Mouse (Mus musculus) kidney, embryonic 15.5 days (tissue): ENCODE results near the gene Mnt. TPM values are rescaled to one million over a fixed set of nuclear protein-coding genes. Genes with fewer than 3 reads are reported as not detected.

Source experiments
- ATAC-seq: fragments of 200-750 bp; cut with Nextera tagmentation; replicated peaks from 2 replicates; pipeline ENCODE4 v1.8.0; 2017; ENCODE audit warnings: moderate TSS enrichment; ENCODE audit not compliant: low FRiP score
- H3K27ac ChIP-seq: fragments of 300-500 bp; sonication (generic); 2 replicates; pipeline ENCODE4 v1.5.1; 2015; ENCODE audit warnings: mild to moderate bottlenecking, inconsistent platforms
- H3K27me3 ChIP-seq: fragments of 300-500 bp; sonication (generic); 2 replicates; pipeline ENCODE4 v1.6.1; 2015; ENCODE audit warnings: inconsistent platforms
- H3K36me3 ChIP-seq: fragments of 300-500 bp; sonication (generic); 2 replicates; pipeline ENCODE4 v1.6.1; 2015; ENCODE audit warnings: inconsistent platforms
- H3K4me1 ChIP-seq: fragments of 300-500 bp; sonication (generic); 2 replicates; pipeline ENCODE4 v1.6.1; 2015; ENCODE audit warnings: inconsistent platforms
- H3K4me2 ChIP-seq: fragments of 300-500 bp; sonication (generic); 2 replicates; pipeline ENCODE4 v1.6.1; 2015; ENCODE audit warnings: moderate library complexity, mild to moderate bottlenecking, inconsistent platforms
- H3K4me3 ChIP-seq: fragments of 300-500 bp; sonication (generic); replicated peaks from 2 replicates; pipeline ENCODE4 v1.5.1; 2015; ENCODE audit warnings: mild to moderate bottlenecking, inconsistent platforms
- H3K9ac ChIP-seq: fragments of 300-500 bp; sonication (generic); 2 replicates; pipeline ENCODE4 v1.6.1; 2015; ENCODE audit warnings: mild to moderate bottlenecking, inconsistent platforms
- H3K9me3 ChIP-seq: fragments of 300-500 bp; sonication (generic); replicated peaks from 2 replicates; pipeline ENCODE4 v1.6.1; 2016; ENCODE audit warnings: inconsistent platforms
- WGBS: fragments of 180-500 bp; shearing (Covaris S2); methylation state at CpG from one replicate; pipeline ENCODE4 v1.1.7; 2015; ENCODE audit warnings: mixed read lengths; 5-methylcytosine and 5-hydroxymethylcytosine counted together
- polyA plus RNA-seq: library from polyadenylated mRNA; unstranded; fragments of >200 nt; fragmentation: Nextera tagmentation; extraction: Ambion mirVana; gene quantifications from 2 replicates; pipeline ENCODE4 v1.2.1, GENCODE M21; 2015

The Mnt gene
- polyA plus RNA-seq, 1 experiment from 2014 or later: 5.7 TPM

GRCm38 (mm10) chr11:74864421-74864820 lies 33.7 kb downstream of the Mnt start:
- Histone ChIP-seq H3K36me3 (peaks cover 18% of the 10 kb centered on the region), H3K4me1 (peaks cover 17% of the 10 kb centered on the region), H3K4me2 (no peak overlapping the region), H3K4me3 (no peak overlapping the region), H3K9ac (no peak overlapping the region), H3K9me3 (no peaks in the 10 kb centered on the region), H3K27me3 (no peaks in the 10 kb centered on the region), H3K27ac (no peak overlapping the region)
- ATAC-seq: no peak
- 83% methylated on average over 9 of the region's 9 CpGs for WGBS

- Histone ChIP-seq H3K4me2 (no peak overlapping the region), H3K36me3 (peaks cover 18% of the 10 kb centered on the region), H3K9ac (no peak overlapping the region), H3K27me3 (no peaks in the 10 kb centered on the region), H3K4me3 (no peak overlapping the region), H3K27ac (no peak overlapping the region), H3K9me3 (no peaks in the 10 kb centered on the region), H3K4me1 (peaks cover 17% of the 10 kb centered on the region)
- no peak for ATAC-seq
- 90% methylated on average over 9 of the region's 9 CpGs for WGBS
Measured at GRCm38 (mm10) chr11:74865252-74865651, 34.5 kb downstream of the Mnt start.

- H3K4me3 ChIP-seq: no peak overlapping the region
- ATAC-seq: no peak
- peaks cover 20% of the 10 kb centered on the region for H3K4me1 ChIP-seq
- 79% methylated on average over 4 of the region's 4 CpGs for WGBS
- H3K9ac ChIP-seq: no peak overlapping the region
- H3K9me3 ChIP-seq: no peaks in the 10 kb centered on the region
- no peaks in the 10 kb centered on the region for H3K27me3 ChIP-seq
- peaks cover 18% of the 10 kb centered on the region for H3K36me3 ChIP-seq
- no peak overlapping the region for H3K4me2 ChIP-seq
- H3K27ac ChIP-seq: no peak overlapping the region
Measured at GRCm38 (mm10) chr11:74866640-74867039, 35.9 kb downstream of the Mnt start.

GRCm38 (mm10) chr11:74867181-74867580 lies 36.5 kb downstream of the Mnt start:
- peaks cover 18% of the 10 kb centered on the region for H3K36me3 ChIP-seq
- WGBS: 82% methylated on average over 2 of the region's 2 CpGs
- H3K4me3 ChIP-seq: no peak overlapping the region
- H3K4me2 ChIP-seq: no peak overlapping the region
- no peak overlapping the region for H3K9ac ChIP-seq
- H3K27ac ChIP-seq: no peak overlapping the region
- ATAC-seq: no peak
- peaks cover 19% of the 10 kb centered on the region for H3K4me1 ChIP-seq
- no peaks in the 10 kb centered on the region for H3K27me3 ChIP-seq
- H3K9me3 ChIP-seq: no peaks in the 10 kb centered on the region

GRCm38 (mm10) chr11:74868046-74868760 lies 37.5 kb downstream of the Mnt start:
- ATAC-seq: no peak
- peaks cover 18% of the 10 kb centered on the region for H3K36me3 ChIP-seq
- H3K9me3 ChIP-seq: no peaks in the 10 kb centered on the region
- WGBS: 90% methylated on average over 13 of the region's 13 CpGs
- no peak overlapping the region for H3K4me2 ChIP-seq
- H3K27ac ChIP-seq: no peak overlapping the region
- no peak overlapping the region for H3K4me3 ChIP-seq
- no peaks in the 10 kb centered on the region for H3K27me3 ChIP-seq
- peaks cover 19% of the 10 kb centered on the region for H3K4me1 ChIP-seq
- no peak overlapping the region for H3K9ac ChIP-seq

- H3K36me3 ChIP-seq: peaks cover 18% of the 10 kb centered on the region
- no peak overlapping the region for H3K9ac ChIP-seq
- H3K9me3 ChIP-seq: no peaks in the 10 kb centered on the region
- H3K27me3 ChIP-seq: no peaks in the 10 kb centered on the region
- no peak overlapping the region for H3K4me2 ChIP-seq
- ATAC-seq: no peak
- WGBS: 78% methylated on average over 6 of the region's 6 CpGs
- H3K4me1 ChIP-seq: peaks cover 14% of the 10 kb centered on the region
- no peak overlapping the region for H3K4me3 ChIP-seq
- H3K27ac ChIP-seq: no peak overlapping the region
Measured at GRCm38 (mm10) chr11:74869603-74870002, 38.9 kb downstream of the Mnt start.

GRCm38 (mm10) chr11:74870544-74870943 lies 39.8 kb downstream of the Mnt start:
- H3K4me1 ChIP-seq: peaks cover 23% of the 10 kb centered on the region
- no peaks in the 10 kb centered on the region for H3K27me3 ChIP-seq
- H3K4me3 ChIP-seq: no peak overlapping the region
- whole genome bisulfite sequencing: 67% methylated on average over 4 of the region's 4 CpGs
- no peak overlapping the region for H3K9ac ChIP-seq
- no peak overlapping the region for H3K4me2 ChIP-seq
- no peaks in the 10 kb centered on the region for H3K9me3 ChIP-seq
- no peak overlapping the region for H3K27ac ChIP-seq
- H3K36me3 ChIP-seq: peaks cover 12% of the 10 kb centered on the region
- ATAC-seq: no peak

- no peak for ATAC-seq
- WGBS: 38% methylated on average over 12 of the region's 12 CpGs
Measured at GRCm38 (mm10) chr11:74870991-74871622, 40.4 kb downstream of the Mnt start.

GRCm38 (mm10) chr11:74874630-74875029 lies 43.9 kb downstream of the Mnt start:
- Histone ChIP-seq H3K27me3 (no peaks in the 10 kb centered on the region), H3K4me2 (no peak overlapping the region), H3K27ac (no peak overlapping the region), H3K9me3 (no peaks in the 10 kb centered on the region), H3K9ac (no peak overlapping the region), H3K4me3 (no peak overlapping the region), H3K36me3 (no peaks in the 10 kb centered on the region), H3K4me1 (peaks cover 35% of the 10 kb centered on the region)
- WGBS: 42% methylated on average over 3 of the region's 3 CpGs
- ATAC-seq: peak; percentile 70

More at GRCm38 (mm10) chr11:74870991-74871622, 40.4 kb downstream of the Mnt start:
- Histone ChIP-seq H3K9me3 (no peaks in the 10 kb centered on the region), H3K9ac (no peak overlapping the region), H3K4me2 (no peak overlapping the region), H3K27ac (no peak overlapping the region), H3K36me3 (peaks cover 12% of the 10 kb centered on the region), H3K4me1 (peaks cover 23% of the 10 kb centered on the region), H3K27me3 (no peaks in the 10 kb centered on the region), H3K4me3 (no peak overlapping the region)

- 3% methylated on average over 9 of the region's 9 CpGs for WGBS
- H3K4me2 ChIP-seq: peak overlapping the region; percentile 37
- H3K27me3 ChIP-seq: no peaks in the 10 kb centered on the region
- no peak overlapping the region; the same call in 1 of the 2 replicates for H3K9ac ChIP-seq
- H3K9me3 ChIP-seq: no peaks in the 10 kb centered on the region
- ATAC-seq: peak; percentile 67
- H3K4me1 ChIP-seq: peaks cover 27% of the 10 kb centered on the region
- H3K4me3 ChIP-seq: 0 out of 2 replicates have a peak overlapping the region, but pooled peaks have one; percentile 7
- no peak overlapping the region for H3K27ac ChIP-seq
- no peaks in the 10 kb centered on the region for H3K36me3 ChIP-seq
Measured at GRCm38 (mm10) chr11:74876801-74877200, 46.1 kb downstream of the Mnt start.

GRCm38 (mm10) chr11:74880999-74881398 lies 50.3 kb downstream of the Mnt start:
- Histone ChIP-seq H3K27me3 (no peaks in the 10 kb centered on the region), H3K27ac (no peak overlapping the region), H3K4me1 (peaks cover 12% of the 10 kb centered on the region), H3K9ac (no peak overlapping the region), H3K36me3 (peaks cover 8% of the 10 kb centered on the region), H3K9me3 (no peaks in the 10 kb centered on the region), H3K4me3 (no peak overlapping the region), H3K4me2 (no peak overlapping the region)
- no peak for ATAC-seq
- 87% methylated on average over 9 of the region's 9 CpGs for WGBS

GRCm38 (mm10) chr11:74881979-74882378 lies 51.3 kb downstream of the Mnt start:
- Histone ChIP-seq H3K9me3 (no peaks in the 10 kb centered on the region), H3K4me1 (peaks cover 3% of the 10 kb centered on the region), H3K36me3 (peaks cover 8% of the 10 kb centered on the region), H3K4me3 (no peak overlapping the region), H3K27me3 (no peaks in the 10 kb centered on the region), H3K27ac (no peak overlapping the region), H3K9ac (no peak overlapping the region), H3K4me2 (no peak overlapping the region)
- WGBS: 77% methylated on average over 14 of the region's 14 CpGs
- ATAC-seq: no peak
